Mouse (Mus musculus) liver, postnatal 0 days (tissue): ENCODE measurements around the gene Olfr702. TPM values are rescaled to one million over a fixed set of nuclear protein-coding genes. Genes with fewer than 3 reads are reported as not detected.
A peak's percentile ranks its signal among the peaks of the same experiment; 100 is the strongest.

Source experiments
- ATAC-seq: fragments of 200-750 bp; cut with Nextera tagmentation; 2 replicates; pipeline ENCODE4 v1.8.0; 2017; ENCODE audit warnings: mild to moderate bottlenecking, moderate library complexity
- DNase-seq: peaks from one replicate; pipeline ENCODE4 v3.0.0-alpha.2; 2016
- H3K27ac ChIP-seq: fragments of 300-500 bp; sonication (generic); 2 replicates; pipeline ENCODE4 v1.5.1; 2014; ENCODE audit warnings: antibody characterized with exemption, moderate library complexity, mild to moderate bottlenecking, low read depth
- H3K27me3 ChIP-seq: fragments of 300-500 bp; sonication (generic); 2 replicates; pipeline ENCODE4 v1.6.1; 2014; ENCODE audit warnings: low read length, control low read depth, mixed read lengths; ENCODE audit not compliant: insufficient read depth
- H3K36me3 ChIP-seq: fragments of 300-500 bp; sonication (generic); replicated peaks from 2 replicates; pipeline ENCODE4 v1.6.1; 2014; ENCODE audit warnings: mild to moderate bottlenecking, control low read depth, low read length, moderate library complexity, mixed read lengths; ENCODE audit not compliant: insufficient read depth
- H3K4me1 ChIP-seq: fragments of 300-500 bp; sonication (generic); 2 replicates; pipeline ENCODE4 v1.6.1; 2014; ENCODE audit warnings: antibody characterized with exemption, mild to moderate bottlenecking, control low read depth; ENCODE audit not compliant: insufficient read depth
- H3K4me2 ChIP-seq: fragments of 300-500 bp; sonication (generic); 2 replicates; pipeline ENCODE4 v1.6.1; 2014; ENCODE audit warnings: low read depth, mild to moderate bottlenecking, low read length, moderate library complexity, mixed read lengths
- H3K4me3 ChIP-seq: fragments of 300-500 bp; sonication (generic); 2 replicates; pipeline ENCODE4 v1.5.1; 2014; ENCODE audit warnings: low read depth, low read length
- H3K9ac ChIP-seq: fragments of 300-500 bp; sonication (generic); replicated peaks from 2 replicates; pipeline ENCODE4 v1.6.1; 2014; ENCODE audit warnings: mild to moderate bottlenecking, moderate library complexity
- H3K9me3 ChIP-seq: fragments of 300-500 bp; sonication (generic); 2 replicates; pipeline ENCODE4 v1.6.1; 2016; ENCODE audit warnings: mild to moderate bottlenecking, control low read depth, low read length, mixed read lengths
- CTCF ChIP-seq: sonication (generic); IDR thresholded peaks from 2 replicates; pipeline ENCODE4 v1.5.1; 2016; ENCODE audit warnings: antibody characterized with exemption, low read depth
- EP300 ChIP-seq: IDR thresholded peaks from 2 replicates; pipeline ENCODE4 v1.6.1; 2016; ENCODE audit warnings: antibody characterized with exemption, low read depth, mild to moderate bottlenecking
- WGBS: fragments of 180-500 bp; shearing (Covaris S2); extraction: QIAGEN DNeasy Blood & Tissue Kit; methylation state at CpG from one replicate; pipeline ENCODE4 v1.1.7; 2014; ENCODE audit not compliant: insufficient replicate concordance; 5-methylcytosine and 5-hydroxymethylcytosine counted together
- polyA plus RNA-seq: library from polyadenylated mRNA; unstranded; fragments of >200 nt; fragmentation: Nextera tagmentation; extraction: Ambion mirVana; gene quantifications from 2 replicates; pipeline ENCODE4 v1.2.1, GENCODE M21; 2015

Olfr702 gene
- not detected in 2 replicates for polyA plus RNA-seq

DNA sequence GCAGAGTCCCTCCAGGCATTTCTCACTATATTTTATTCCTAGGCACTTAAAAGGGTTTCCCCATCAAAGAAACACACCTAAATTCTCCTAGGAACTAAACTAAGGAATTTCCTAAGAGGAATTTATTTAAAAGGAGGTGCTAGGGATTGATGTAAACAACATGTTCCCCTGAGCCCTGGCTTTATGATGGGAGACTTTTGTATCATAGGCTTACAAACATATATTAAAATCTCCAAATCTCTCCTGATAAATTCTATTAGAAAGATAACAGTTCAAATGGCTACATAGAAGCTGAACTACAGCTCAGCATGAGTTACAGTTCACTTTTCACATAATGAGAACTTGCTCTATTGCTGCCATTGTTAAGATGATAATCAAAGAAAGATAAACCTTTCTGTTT, at the start of gene Olfr702:
TSS of gene Olfr702 (minus strand) at position 101 of the 400 bp plus-strand sequence.
- ATAC-seq: no peak
- Histone ChIP-seq H3K4me2 (no peak within 1 kb of the TSS), H3K4me3 (no peak within 1 kb of the TSS), H3K36me3 (no peaks in the 10 kb centered on the region), H3K27ac (no peak within 1 kb of the TSS), H3K4me1 (no peaks in the 10 kb centered on the region), H3K27me3 (no peaks in the 10 kb centered on the region), H3K9ac (no peak within 1 kb of the TSS), H3K9me3 (no peaks in the 10 kb centered on the region)
- TF ChIP-seq EP300 (no peak), CTCF (no peak)
- no peak for DNase-seq

- no peak within 1 kb of the TSS for H3K27ac ChIP-seq
- DNase-seq (no peak), ATAC-seq (no peak)
- 66% methylated on average over 3 of the region's 3 CpGs for WGBS
- no peaks in the 10 kb centered on the region for H3K9me3 ChIP-seq
- no peaks in the 10 kb centered on the region for H3K36me3 ChIP-seq
- H3K4me1 ChIP-seq: no peaks in the 10 kb centered on the region
- no peak for TF ChIP-seq CTCF
- no peak for TF ChIP-seq EP300
- H3K27me3 ChIP-seq: no peaks in the 10 kb centered on the region
- H3K9ac ChIP-seq: no peak within 1 kb of the TSS
- H3K4me2 ChIP-seq: no peak within 1 kb of the TSS
- H3K4me3 ChIP-seq: no peak within 1 kb of the TSS
Measured at GRCm38 (mm10) chr7:106876791-106877190, 43.1 kb upstream of the Olfr702 start, which contains the start of gene Olfr705. Gene Olfr705, minus strand, starts transcription at chr7:106876891.

GRCm38 (mm10) chr7:106862885-106863284, 29.2 kb upstream of the Olfr702 start, which contains the start of gene Olfr704:
Gene Olfr704, plus strand, starts transcription at chr7:106863185.
- H3K4me1 ChIP-seq: no peaks in the 10 kb centered on the region
- H3K27me3 ChIP-seq: no peaks in the 10 kb centered on the region
- no peaks in the 10 kb centered on the region for H3K9me3 ChIP-seq
- DNase-seq (no peak), ATAC-seq (no peak)
- H3K9ac ChIP-seq: no peak within 1 kb of the TSS
- no peak within 1 kb of the TSS for H3K4me3 ChIP-seq
- no peak within 1 kb of the TSS for H3K4me2 ChIP-seq
- H3K36me3 ChIP-seq: no peaks in the 10 kb centered on the region
- TF ChIP-seq CTCF: no peak
- TF ChIP-seq EP300: no peak
- no peak within 1 kb of the TSS for H3K27ac ChIP-seq

- TF ChIP-seq EP300 (no peak), CTCF (no peak)
- Histone ChIP-seq H3K27ac (no peak within 1 kb of the TSS), H3K9me3 (no peaks in the 10 kb centered on the region), H3K4me1 (no peaks in the 10 kb centered on the region), H3K4me2 (no peak within 1 kb of the TSS), H3K36me3 (no peaks in the 10 kb centered on the region), H3K9ac (no peak within 1 kb of the TSS), H3K27me3 (no peaks in the 10 kb centered on the region), H3K4me3 (no peak within 1 kb of the TSS)
- WGBS: 58% methylated on average over 2 of the region's 2 CpGs
- no peak for ATAC-seq
- DNase-seq: no peak
Measured at GRCm38 (mm10) chr7:106843060-106843459, 9.4 kb upstream of the Olfr702 start, which contains the start of gene Olfr703. Gene Olfr703, plus strand, starts transcription at chr7:106843360.

DNA sequence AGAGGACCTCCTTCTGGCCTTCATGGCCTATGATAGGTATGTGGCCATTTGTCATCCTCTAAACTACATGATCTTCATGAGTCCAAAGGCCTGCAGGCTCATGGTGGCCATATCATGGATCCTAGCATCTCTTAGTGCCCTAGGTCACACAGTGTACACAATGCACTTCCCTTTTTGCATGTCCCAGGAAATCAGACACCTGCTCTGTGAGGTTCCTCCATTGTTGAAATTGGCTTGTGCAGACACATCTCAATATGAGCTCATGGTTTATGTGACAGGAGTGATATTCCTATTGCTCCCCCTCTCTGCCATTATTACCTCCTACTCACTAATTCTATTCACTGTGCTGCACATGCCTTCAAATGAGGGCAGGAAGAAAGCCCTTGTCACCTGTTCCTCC, 15.3 kb downstream of the Olfr702 start:
- DNase-seq (no peak), ATAC-seq (no peak)
- Histone ChIP-seq H3K27ac (no peak overlapping the region), H3K27me3 (no peaks in the 10 kb centered on the region), H3K4me3 (no peak overlapping the region), H3K9ac (no peak overlapping the region), H3K4me1 (no peaks in the 10 kb centered on the region), H3K4me2 (no peak overlapping the region), H3K9me3 (no peaks in the 10 kb centered on the region), H3K36me3 (no peaks in the 10 kb centered on the region)
- no peak for TF ChIP-seq EP300
- no peak for TF ChIP-seq CTCF

- H3K4me3 ChIP-seq: no peak overlapping the region
- no peak overlapping the region for H3K9ac ChIP-seq
- H3K4me2 ChIP-seq: no peak overlapping the region
- H3K36me3 ChIP-seq: no peaks in the 10 kb centered on the region
- TF ChIP-seq CTCF (peak; percentile 62), EP300 (no peak)
- no peaks in the 10 kb centered on the region for H3K9me3 ChIP-seq
- ATAC-seq (no peak), DNase-seq (peak; percentile 19)
- H3K27ac ChIP-seq: no peak overlapping the region
- no peaks in the 10 kb centered on the region for H3K27me3 ChIP-seq
- H3K4me1 ChIP-seq: no peaks in the 10 kb centered on the region
- WGBS: 16% methylated on average over 2 of the region's 2 CpGs
Measured at GRCm38 (mm10) chr7:106815775-106816174, 17.9 kb downstream of the Olfr702 start.

GRCm38 (mm10) chr7:106813829-106814228, 19.9 kb downstream of the Olfr702 start, which contains the start of gene Olfr701:
Gene Olfr701, plus strand, starts transcription at chr7:106814129.
- Histone ChIP-seq H3K4me3 (no peak within 1 kb of the TSS), H3K9me3 (no peaks in the 10 kb centered on the region), H3K36me3 (no peaks in the 10 kb centered on the region), H3K9ac (no peak within 1 kb of the TSS), H3K27me3 (no peaks in the 10 kb centered on the region), H3K27ac (no peak within 1 kb of the TSS), H3K4me1 (no peaks in the 10 kb centered on the region), H3K4me2 (no peak within 1 kb of the TSS)
- ATAC-seq: no peak
- TF ChIP-seq EP300: no peak
- WGBS: 54% methylated on average over 2 of the region's 2 CpGs
- no peak for DNase-seq
